In the genomic region with DNA sequence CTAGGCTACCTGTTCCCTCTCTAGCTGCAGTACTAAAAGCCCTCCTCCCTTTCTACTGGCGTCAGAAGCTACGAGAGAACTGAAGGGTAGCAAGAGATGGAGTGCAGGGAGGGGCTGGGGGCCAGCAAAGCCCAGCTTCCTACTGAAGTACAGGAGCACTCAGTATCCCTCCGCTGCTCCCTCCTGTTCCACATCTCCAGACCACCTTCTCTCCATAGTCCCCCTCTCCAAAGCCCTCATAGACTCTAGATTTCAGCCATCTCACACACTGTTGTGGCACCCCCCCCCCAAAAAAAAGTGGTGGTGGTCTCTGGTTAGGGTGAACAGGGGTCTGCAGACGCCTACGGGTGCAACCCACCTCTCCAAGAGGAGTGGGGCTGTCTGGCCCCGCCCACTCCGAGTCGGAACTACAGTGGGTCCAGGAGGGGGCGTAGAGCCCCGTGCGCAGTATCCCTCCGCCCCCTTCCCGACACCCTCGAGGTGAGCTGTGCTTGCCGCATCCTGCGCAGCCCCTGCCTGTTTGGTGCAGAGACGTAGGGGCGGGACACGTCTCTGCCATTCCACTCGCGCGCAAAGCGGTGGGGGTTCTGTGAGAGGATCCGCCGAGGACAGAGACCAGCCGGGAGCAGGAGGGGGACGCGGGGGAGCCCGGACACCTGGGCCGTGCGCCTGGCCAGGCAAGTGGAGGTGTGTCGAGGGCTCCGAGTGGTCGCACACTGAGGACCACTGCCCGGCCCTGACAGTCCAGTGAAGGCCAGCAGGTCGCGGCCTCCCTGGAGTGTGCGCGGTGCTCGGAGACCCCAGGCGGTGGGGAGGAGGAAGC, we compare ENCODE assay signal across 8 mouse cellular contexts. TPM values are rescaled to one million over a fixed set of nuclear protein-coding genes. Genes with fewer than 3 reads are reported as not detected.
DNase-seq lines count a peak whose midpoint lies in the region; ATAC-seq and TF ChIP-seq lines count a peak whose summit lies in the region.

No protein-coding gene starts in this region.

- intact Hi-C loops in left cerebral cortex, adult 2 months (cut with DNase I) = loop anchor here (5.0 kb wide), 2 partner anchors 42 to 77 kb away; no protein-coding TSS in a partner anchor

- WGBS in hindbrain, postnatal 0 days = 41% methylated on average over 41 of the region's 41 CpGs

- peak overlapping the region; percentile 54 for H3K4me2 ChIP-seq in hindbrain, postnatal 0 days (ENCODE audit: low read depth, low read length)

- peak overlapping the region; percentile 64 for H3K4me3 ChIP-seq in hindbrain, postnatal 0 days (ENCODE audit: low read length)
- peak overlapping the region; percentile 72 for H3K4me3 ChIP-seq in left cerebral cortex, adult 2 months

- H3K27me3 ChIP-seq in hindbrain, postnatal 0 days (ENCODE audit: insufficient read depth, low read length) = no peaks in the 10 kb centered on the region

- no peaks in the 10 kb centered on the region for H3K4me1 ChIP-seq in hindbrain, postnatal 0 days (ENCODE audit: insufficient read depth, low read length)

- no peaks in the 10 kb centered on the region for H3K9me3 ChIP-seq in hindbrain, postnatal 0 days (ENCODE audit: low read length)

- peak overlapping the region; percentile 89 for H3K27ac ChIP-seq in hindbrain, postnatal 0 days
- peak overlapping the region; percentile 85 for H3K27ac ChIP-seq in left cerebral cortex, adult 2 months

- 0 out of 2 replicates have a peak, but pooled peaks cover 3% of the 10 kb centered on the region for H3K36me3 ChIP-seq in hindbrain, postnatal 0 days (ENCODE audit: insufficient read depth, low read length)

- ATAC-seq in common myeloid progenitor, adult 5-6 weeks (replicated peaks; ENCODE audit: low read depth, poor library complexity, severe bottlenecking) = peak; percentile 99
- ATAC-seq in hindbrain, postnatal 0 days = peak; percentile 98

- peak overlapping the region; percentile 77 for H3K9ac ChIP-seq in hindbrain, postnatal 0 days (replicated peaks; ENCODE audit: low read length)

- DNase-seq in ZHBTc4 (ENCODE audit: low read depth, low spot score) = peak; percentile 95
- peak; percentile 38 for DNase-seq in gastrocnemius, postnatal 10 days
- peak; percentile 90 for DNase-seq in hindbrain, postnatal 0 days (ENCODE audit: low spot score)
- peak; percentile 74 to 78 for DNase-seq in left cerebral cortex, adult 2 months (ENCODE audit: extremely low spot score in 1 of 2, low spot score in 2 of 2)
- DNase-seq in lung, postnatal 4 days = peak; percentile 81 to 89
- DNase-seq in right cerebral cortex, adult 2 months (ENCODE audit: low spot score in 2 of 2) = peak; percentile 71 to 74
- DNase-seq in urinary bladder, postnatal 10 days (ENCODE audit: low spot score) = peak; percentile 9

- peak; percentile 34 for TF ChIP-seq CTCF in hindbrain, postnatal 0 days (IDR thresholded peaks at IDR 0.05; ENCODE audit: low read depth)
- no peak; the same call in 1 of the 2 replicates for TF ChIP-seq CTCF in left cerebral cortex, adult 2 months (IDR thresholded peaks at IDR 0.05)

RNA-seq across cellular contexts. Expression of gene Gprasp2, which starts 46.8 kb away (rescaled TPM):
- total RNA-seq in common myeloid progenitor, adult 5-6 weeks (2017) = 2.0 and 2.3 TPM in 2 replicates
- 1 to 10 TPM; 5.6 to 6.3 TPM for total RNA-seq in gastrocnemius, postnatal 10 days (2021)
- total RNA-seq in hindbrain, postnatal 0 days (2014; rRNA removed) = 201 and 270 TPM in 2 replicates
- polyA plus RNA-seq in hindbrain, postnatal 0 days (2015; fragmentation: Nextera tagmentation; extraction: Ambion mirVana) = 239 and 245 TPM in 2 replicates
- total RNA-seq in left cerebral cortex, adult 2 months (2021) = 100 to 1,000 TPM; 176 to 226 TPM

Comparison
In these comparisons a context has a peak if more than half of its experiments do, and no peak if none do; other contexts are left out.
1. Peak in every context shown above with its lines: DNase-seq, ATAC-seq, H3K4me3 ChIP-seq and H3K27ac ChIP-seq.
2. DNase-seq: peak in every context shown above with its lines; median percentile 95 in ZHBTc4; 90 in hindbrain, postnatal 0 days; 85 in lung, postnatal 4 days; 76 in left cerebral cortex, adult 2 months; 72 in right cerebral cortex, adult 2 months; 38 in gastrocnemius, postnatal 10 days; 9 in urinary bladder, postnatal 10 days.
3. RNA of gene Gprasp2, which starts 46.8 kb away (total RNA-seq): 176 to 226 TPM in left cerebral cortex, adult 2 months and 201 to 270 TPM in hindbrain, postnatal 0 days; 5.6 to 6.3 TPM in gastrocnemius, postnatal 10 days and 2.0 to 2.3 TPM in common myeloid progenitor, adult 5-6 weeks; every median in the first group is over 10 times any median in the second.